Mouse (Mus musculus) lung, embryonic 16.5 days (tissue): Measurements from ENCODE around the gene Nlrc4. TPM values are rescaled to one million over a fixed set of nuclear protein-coding genes. Genes with fewer than 3 reads are reported as not detected.

ENCODE experiments used
- ATAC-seq: fragments of 200-750 bp; cut with Nextera tagmentation; 2 replicates; pipeline ENCODE4 v1.8.0; 2017; ENCODE audit warnings: low read depth, mild to moderate bottlenecking, moderate library complexity
- H3K27ac ChIP-seq: fragments of 300-500 bp; sonication (generic); 2 replicates; pipeline ENCODE4 v1.5.1; 2014; ENCODE audit warnings: mild to moderate bottlenecking, control low read depth, low read length
- H3K27me3 ChIP-seq: fragments of 300-500 bp; sonication (generic); 2 replicates; pipeline ENCODE4 v1.6.1; 2014; ENCODE audit warnings: low read depth, low read length, mixed read lengths; ENCODE audit not compliant: control insufficient read depth, insufficient read depth
- H3K36me3 ChIP-seq: fragments of 300-500 bp; sonication (generic); 2 replicates; pipeline ENCODE4 v1.6.1; 2014; ENCODE audit warnings: low read length; ENCODE audit not compliant: control insufficient read depth, insufficient read depth
- H3K4me1 ChIP-seq: fragments of 300-500 bp; sonication (generic); replicated peaks from 2 replicates; pipeline ENCODE4 v1.6.1; 2014; ENCODE audit warnings: low read length, mixed read lengths; ENCODE audit not compliant: control insufficient read depth, insufficient read depth
- H3K4me2 ChIP-seq: fragments of 300-500 bp; sonication (generic); 2 replicates; pipeline ENCODE4 v1.6.1; 2014; ENCODE audit warnings: low read depth, low read length, control low read depth
- H3K4me3 ChIP-seq: fragments of 300-500 bp; sonication (generic); 2 replicates; pipeline ENCODE4 v1.5.1; 2014; ENCODE audit warnings: mild to moderate bottlenecking, low read length, control low read depth
- H3K9ac ChIP-seq: fragments of 300-500 bp; sonication (generic); 2 replicates; pipeline ENCODE4 v1.6.1; 2014; ENCODE audit warnings: low read length, control low read depth
- H3K9me3 ChIP-seq: fragments of 300-500 bp; sonication (generic); 2 replicates; pipeline ENCODE4 v1.6.1; 2016; ENCODE audit warnings: low read length; ENCODE audit not compliant: control insufficient read depth
- WGBS: fragments of 180-500 bp; shearing (Covaris S2); extraction: QIAGEN DNeasy Blood & Tissue Kit; methylation state at CpG from one replicate; pipeline ENCODE4 v1.1.7; 2014; 5-methylcytosine and 5-hydroxymethylcytosine counted together
- polyA plus RNA-seq: library from polyadenylated mRNA; unstranded; fragments of >200 nt; fragmentation: Nextera tagmentation; extraction: Ambion mirVana; gene quantifications from 2 replicates; pipeline ENCODE4 v1.2.1, GENCODE M21; 2015

The Nlrc4 gene
- 0.30 and 0.39 TPM in 2 replicates for polyA plus RNA-seq

DNA sequence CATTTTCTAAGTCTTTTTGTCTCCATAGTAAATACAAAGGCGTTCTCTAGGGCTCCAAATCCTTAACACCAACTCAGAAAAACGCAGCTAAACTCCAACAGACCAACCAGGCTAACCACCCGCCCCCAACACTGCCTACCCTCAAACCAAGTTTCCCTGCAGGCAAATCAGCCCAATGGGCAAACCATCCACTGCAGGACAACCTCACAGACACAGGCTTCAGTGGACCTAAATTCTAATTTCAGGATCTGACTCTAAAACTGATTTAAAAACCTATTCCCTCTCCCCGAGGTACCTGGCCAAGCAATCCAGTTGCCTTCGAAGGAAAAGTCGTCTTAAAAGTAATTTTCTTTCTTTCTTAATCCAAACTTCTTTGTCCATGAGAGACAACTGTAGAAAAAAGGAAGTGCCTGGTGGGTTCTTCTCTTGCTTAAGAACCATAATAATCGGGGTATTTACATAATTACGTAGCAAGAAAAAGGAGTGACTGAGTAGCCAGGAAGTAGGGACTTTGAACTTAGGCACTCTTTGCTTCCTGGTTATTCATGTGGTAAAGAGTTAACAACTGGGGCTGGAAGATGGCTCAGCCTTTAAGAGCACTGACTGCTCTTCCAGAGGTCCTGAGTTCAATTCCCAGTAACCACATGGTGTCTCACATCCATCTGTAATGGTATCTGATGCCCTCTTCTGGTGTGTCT lies at the start of gene Nlrc4:
Gene Nlrc4 (minus strand): TSS at position 432 of the 698 bp plus-strand sequence.
- Histone ChIP-seq H3K4me1 (no peaks in the 10 kb centered on the region), H3K9me3 (no peaks in the 10 kb centered on the region), H3K27me3 (no peaks in the 10 kb centered on the region), H3K9ac (no peak within 1 kb of the TSS), H3K36me3 (no peaks in the 10 kb centered on the region), H3K4me2 (no peak within 1 kb of the TSS), H3K4me3 (no peak within 1 kb of the TSS), H3K27ac (no peak within 1 kb of the TSS)
- WGBS, result 55% methylated on average over 8 of the region's 8 CpGs
- no peak for ATAC-seq

DNA sequence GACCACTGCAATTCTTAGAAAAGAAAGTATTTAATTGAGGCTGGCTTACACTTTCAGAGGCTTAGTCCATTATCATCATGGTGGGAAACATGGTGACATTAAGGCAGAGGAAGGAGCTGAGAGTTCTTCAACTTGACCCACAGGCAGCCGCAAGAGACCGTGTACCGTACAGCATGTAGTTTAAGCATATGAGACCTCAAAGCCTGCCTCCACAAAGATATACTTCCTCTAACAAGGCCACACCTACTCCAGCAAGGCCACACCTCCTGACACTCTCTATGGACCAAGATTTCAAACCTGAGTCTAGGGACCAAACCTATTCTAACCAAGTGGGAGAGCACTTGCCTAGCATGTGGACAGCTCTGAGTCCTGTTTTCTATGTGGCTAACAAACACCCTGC lies 49.7 kb upstream of the Nlrc4 start:
- no peak overlapping the region for H3K9ac ChIP-seq
- H3K4me1 ChIP-seq, result no peaks in the 10 kb centered on the region
- H3K27me3 ChIP-seq, result no peaks in the 10 kb centered on the region
- no peak overlapping the region for H3K4me3 ChIP-seq
- ATAC-seq, result no peak
- 84% methylated on average over 3 of the region's 3 CpGs for WGBS
- H3K27ac ChIP-seq, result no peak overlapping the region
- H3K36me3 ChIP-seq, result no peaks in the 10 kb centered on the region
- H3K4me2 ChIP-seq, result no peak overlapping the region
- no peaks in the 10 kb centered on the region for H3K9me3 ChIP-seq

DNA sequence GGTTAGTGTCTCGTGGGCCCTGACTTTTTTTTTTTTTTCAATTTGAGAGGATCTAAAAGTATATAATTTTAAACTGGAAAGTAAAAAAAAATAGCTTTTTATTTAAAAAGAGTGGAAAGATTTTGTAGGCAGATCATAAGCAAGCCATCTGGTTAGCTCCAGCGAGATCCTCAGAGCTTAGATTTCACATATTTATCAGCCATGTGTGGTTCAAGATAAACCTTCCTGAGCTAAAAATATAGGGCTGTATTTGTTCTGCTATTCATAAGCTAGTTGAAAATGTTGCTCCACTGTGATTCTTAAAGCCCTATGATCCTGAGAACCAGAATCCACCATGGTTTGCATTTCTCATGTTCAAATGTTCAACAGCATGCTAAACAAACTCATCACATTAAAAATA lies 49.0 kb upstream of the Nlrc4 start:
- H3K27me3 ChIP-seq, result no peaks in the 10 kb centered on the region
- H3K4me1 ChIP-seq, result no peaks in the 10 kb centered on the region
- H3K4me2 ChIP-seq, result no peak overlapping the region
- no peak overlapping the region for H3K9ac ChIP-seq
- H3K36me3 ChIP-seq, result no peaks in the 10 kb centered on the region
- WGBS, result 66% methylated on average over 2 of the region's 2 CpGs
- H3K27ac ChIP-seq, result no peak overlapping the region
- no peaks in the 10 kb centered on the region for H3K9me3 ChIP-seq
- H3K4me3 ChIP-seq, result no peak overlapping the region
- no peak for ATAC-seq

DNA sequence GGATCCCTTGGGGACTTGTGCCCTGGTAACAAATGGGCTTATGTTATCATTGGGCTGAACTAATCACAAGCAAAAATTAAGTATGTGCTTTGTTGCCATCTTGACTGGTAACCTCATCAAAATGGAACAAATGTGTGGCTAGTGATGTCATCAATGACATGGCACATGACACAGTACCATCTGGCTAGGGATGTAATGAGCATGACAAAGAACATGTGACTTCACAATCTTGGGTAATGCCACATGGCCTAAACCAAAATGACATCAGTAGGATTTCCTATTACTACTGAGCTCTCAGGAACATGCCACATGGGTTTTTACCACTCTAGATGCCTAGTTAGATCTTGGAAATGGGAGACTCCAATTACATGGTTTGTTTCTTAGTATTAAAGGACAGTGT lies 42.1 kb upstream of the Nlrc4 start:
- no peaks in the 10 kb centered on the region for H3K27me3 ChIP-seq
- no peak for ATAC-seq

DNA sequence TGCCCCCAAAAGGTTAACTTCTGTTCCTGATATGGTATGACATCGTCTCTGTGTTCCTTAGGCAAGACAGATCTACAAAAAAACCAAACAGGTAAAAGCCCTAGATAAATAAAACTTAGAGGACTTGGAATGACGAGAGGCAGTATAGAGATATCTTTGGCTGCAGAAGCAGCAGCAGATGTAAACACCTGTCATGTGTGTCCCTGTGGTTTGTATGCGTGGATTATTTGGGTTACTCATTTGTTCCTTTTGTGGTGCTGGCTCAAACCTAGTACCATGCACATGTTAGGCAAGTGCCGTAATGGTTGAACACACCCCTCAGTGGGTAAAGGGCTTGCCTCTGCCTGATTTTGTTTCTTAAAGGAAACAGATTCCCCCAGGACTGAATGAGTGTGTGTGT lies 41.3 kb upstream of the Nlrc4 start:
- no peaks in the 10 kb centered on the region for H3K27me3 ChIP-seq
- no peak for ATAC-seq
- H3K4me1 ChIP-seq, result no peaks in the 10 kb centered on the region
- no peak overlapping the region for H3K27ac ChIP-seq
- H3K36me3 ChIP-seq, result peaks cover 19% of the 10 kb centered on the region
- no peak overlapping the region for H3K4me2 ChIP-seq
- H3K4me3 ChIP-seq, result no peak overlapping the region
- WGBS, result 81% methylated on average over 4 of the region's 4 CpGs
- H3K9me3 ChIP-seq, result no peaks in the 10 kb centered on the region
- H3K9ac ChIP-seq, result no peak overlapping the region

More for the DNA sequence above, 42.1 kb upstream of the Nlrc4 start:
- Histone ChIP-seq H3K36me3 (peaks cover 15% of the 10 kb centered on the region), H3K4me2 (no peak overlapping the region), H3K9ac (no peak overlapping the region), H3K9me3 (no peaks in the 10 kb centered on the region), H3K27ac (no peak overlapping the region), H3K4me3 (no peak overlapping the region), H3K4me1 (no peaks in the 10 kb centered on the region)

DNA sequence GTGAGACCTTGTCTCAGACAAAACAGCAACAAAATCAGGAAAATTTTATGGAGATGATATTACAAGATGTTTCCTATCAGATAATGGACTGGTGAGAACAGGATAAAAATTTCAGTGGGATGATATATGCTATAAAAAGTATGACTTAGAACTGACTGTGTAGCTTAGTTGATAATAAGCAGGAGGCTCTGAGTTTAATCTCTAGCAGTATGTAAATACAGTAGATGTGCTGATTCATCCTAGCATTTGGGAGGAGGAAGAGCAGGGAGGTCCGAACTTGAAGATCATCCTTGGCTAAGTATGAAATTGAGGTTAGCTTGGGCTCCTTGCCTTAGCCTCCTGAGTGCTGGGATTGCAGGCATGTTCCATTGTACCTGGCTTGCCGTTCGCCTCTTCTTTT lies 32.6 kb upstream of the Nlrc4 start:
- H3K27ac ChIP-seq, result no peak overlapping the region
- ATAC-seq, result no peak
- peaks cover 14% of the 10 kb centered on the region for H3K36me3 ChIP-seq
- no peak overlapping the region for H3K4me2 ChIP-seq
- no peak overlapping the region for H3K9ac ChIP-seq
- 93% methylated on average over 3 of the region's 3 CpGs for WGBS
- peaks cover 7% of the 10 kb centered on the region for H3K4me1 ChIP-seq
- no peak overlapping the region for H3K4me3 ChIP-seq
- no peaks in the 10 kb centered on the region for H3K27me3 ChIP-seq
- H3K9me3 ChIP-seq, result no peaks in the 10 kb centered on the region

DNA sequence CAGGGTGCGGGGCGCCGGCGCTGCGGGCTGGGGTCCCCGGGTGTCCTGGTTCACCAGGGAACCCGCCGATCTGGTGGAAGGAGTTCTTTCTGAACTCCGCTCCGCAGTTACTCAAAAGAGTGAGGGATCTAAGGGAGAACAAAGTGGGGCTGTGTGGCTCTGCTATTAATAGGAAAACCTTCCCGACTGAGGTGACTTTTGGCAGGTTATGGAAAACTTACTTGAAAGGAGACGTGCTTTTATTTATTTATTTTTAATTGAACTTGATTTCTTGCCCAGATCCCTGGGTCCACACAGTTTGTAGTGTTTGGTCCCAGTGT lies 30.9 kb upstream of the Nlrc4 start:
- WGBS, result under 1% methylated on average over 12 of the region's 12 CpGs
- Histone ChIP-seq H3K4me3 (peak overlapping the region; percentile 95), H3K27ac (peak overlapping the region; percentile 90), H3K4me1 (peaks cover 7% of the 10 kb centered on the region), H3K4me2 (peak overlapping the region; percentile 68), H3K27me3 (no peaks in the 10 kb centered on the region), H3K36me3 (peaks cover 8% of the 10 kb centered on the region), H3K9me3 (no peaks in the 10 kb centered on the region), H3K9ac (peak overlapping the region; percentile 92)
- no peak for ATAC-seq

DNA sequence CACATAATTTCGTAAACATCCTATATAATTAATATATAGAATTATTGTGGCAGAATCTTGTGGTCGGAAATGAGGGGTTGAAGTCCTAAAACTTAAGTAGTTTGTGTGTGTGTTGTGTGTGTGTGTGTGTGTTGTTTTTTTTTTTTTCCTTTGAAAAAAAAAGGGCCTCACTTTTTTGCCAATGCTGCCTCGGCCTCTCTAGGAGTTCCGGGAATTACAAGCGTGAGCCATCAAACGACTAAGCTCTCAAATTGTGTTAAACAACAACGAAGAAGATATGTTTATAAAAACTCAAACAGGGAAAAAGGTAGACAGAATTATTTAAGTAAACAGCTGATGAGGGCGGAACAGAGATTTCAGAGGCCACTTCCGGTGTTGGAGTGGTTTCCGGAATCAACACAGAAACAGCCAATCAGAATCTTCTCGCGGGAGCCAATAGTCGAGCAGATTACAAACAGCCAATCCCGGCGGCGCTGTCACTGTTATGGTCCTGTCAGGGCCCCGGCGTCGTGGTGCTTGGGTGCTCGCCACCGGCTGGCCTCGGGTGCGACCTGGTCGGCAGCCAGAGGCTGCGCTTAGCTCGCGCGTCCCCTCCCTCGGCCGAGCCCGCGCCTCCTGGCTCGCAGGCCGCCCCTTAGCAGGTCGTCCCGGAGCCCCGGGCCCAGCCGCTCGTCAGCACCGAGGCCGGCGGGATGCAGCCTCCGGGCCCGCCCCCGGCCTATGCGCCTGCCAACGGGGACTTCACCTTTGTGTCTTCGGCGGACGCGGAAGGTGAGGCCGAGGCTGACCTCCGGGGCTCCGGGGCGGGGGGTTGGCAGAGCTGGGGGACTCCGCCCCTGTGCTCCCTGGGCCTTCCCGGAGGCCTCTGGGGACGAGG lies 30.3 kb upstream of the Nlrc4 start, which contains the start of gene Yipf4:
Gene Yipf4 (plus strand): TSS at position 470 of the 877 bp plus-strand sequence.
- H3K4me1 ChIP-seq, result peaks cover 7% of the 10 kb centered on the region
- H3K36me3 ChIP-seq, result peaks cover 5% of the 10 kb centered on the region
- no peaks in the 10 kb centered on the region for H3K27me3 ChIP-seq
- WGBS, result 4% methylated on average over 57 of the region's 58 CpGs
- ATAC-seq, result peak; percentile 100
- peak within 1 kb of the TSS; percentile 95 for H3K4me3 ChIP-seq
- peak within 1 kb of the TSS; percentile 68 for H3K4me2 ChIP-seq
- H3K9me3 ChIP-seq, result no peaks in the 10 kb centered on the region
- peak within 1 kb of the TSS; percentile 92 for H3K9ac ChIP-seq
- peak within 1 kb of the TSS; percentile 90 for H3K27ac ChIP-seq

DNA sequence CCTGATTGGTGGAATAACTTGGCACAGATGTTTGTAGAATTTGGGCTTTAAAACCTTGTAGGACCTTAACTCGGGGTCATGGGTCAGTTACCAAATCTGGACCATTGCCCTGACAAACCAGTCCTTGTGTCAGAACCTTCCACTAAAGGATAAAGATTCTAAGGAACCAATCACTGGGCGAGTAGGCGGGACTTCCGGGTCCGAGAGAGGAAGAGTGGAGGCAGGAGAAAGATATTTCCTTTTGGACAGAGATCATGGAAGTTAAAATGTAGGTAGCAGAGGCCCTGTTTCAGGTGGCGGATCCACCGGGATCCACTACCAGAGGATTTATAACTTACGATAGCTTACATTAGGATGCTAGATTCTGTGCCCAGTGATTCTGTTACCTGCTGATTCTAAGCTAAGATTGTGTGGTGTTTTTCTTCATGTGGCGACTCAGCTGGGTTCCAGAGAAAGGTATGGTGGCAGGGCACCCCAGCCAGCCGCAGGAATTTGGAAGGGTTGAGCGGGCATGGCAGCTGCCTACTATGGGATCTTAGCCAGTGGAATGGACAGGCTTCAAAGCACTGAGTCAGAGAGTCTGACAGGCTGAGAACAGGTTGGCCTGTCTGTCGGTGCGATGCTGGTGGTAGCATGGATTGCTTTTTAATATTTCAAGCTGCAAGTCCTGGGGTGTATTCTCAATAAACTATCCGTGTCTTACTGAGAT lies 21.6 kb upstream of the Nlrc4 start:
- Histone ChIP-seq H3K36me3 (no peaks in the 10 kb centered on the region), H3K4me1 (no peaks in the 10 kb centered on the region), H3K27me3 (no peaks in the 10 kb centered on the region), H3K9ac (no peak overlapping the region), H3K27ac (no peak overlapping the region), H3K4me3 (no peak overlapping the region), H3K4me2 (no peak overlapping the region), H3K9me3 (no peaks in the 10 kb centered on the region)
- no peak for ATAC-seq
- 84% methylated on average over 14 of the region's 14 CpGs for WGBS
